Mouse (Mus musculus) bone marrow, adult 2 months (tissue): Measurements from ENCODE around the gene Nek6.

Source experiments
- CTCF ChIP-seq: fragments of 200-500 bp; IDR thresholded peaks from 2 replicates; pipeline ENCODE4 v1.5.1; 2011; ENCODE audit warnings: low read length, control low read depth; ENCODE audit not compliant: control insufficient read depth, insufficient read depth
- POLR2A ChIP-seq: fragments of 200-500 bp; IDR thresholded peaks from 2 replicates; pipeline ENCODE4 v1.6.1; 2011; ENCODE audit warnings: low read depth, mild to moderate bottlenecking, control low read depth, low read length, borderline replicate concordance; ENCODE audit not compliant: control insufficient read depth

DNA sequence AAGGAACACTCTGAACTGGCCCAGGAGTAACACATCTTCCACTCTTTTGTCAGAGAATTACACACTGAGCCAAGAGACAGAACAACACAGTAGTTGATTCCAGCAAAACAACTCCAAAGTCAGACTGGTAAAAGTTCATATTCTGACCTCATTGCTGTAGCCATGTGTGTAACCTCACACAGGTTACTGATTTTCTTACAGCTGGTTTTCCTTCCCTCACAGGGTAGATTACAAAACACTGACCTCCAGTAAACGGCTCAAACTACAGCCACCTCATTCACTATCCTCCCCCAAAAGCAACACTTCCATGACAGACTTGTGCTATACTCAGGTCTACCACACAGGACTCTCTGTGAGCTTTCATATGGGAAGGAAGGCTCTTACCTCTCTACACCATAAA lies 96.3 kb downstream of the Nek6 start:
- no peak for TF ChIP-seq POLR2A
- no peak for TF ChIP-seq CTCF
